Mouse (Mus musculus) thymus, postnatal 10 days (tissue): ENCODE data around the gene Pfn3.

Experiments used
- DNase-seq, 2 experiments: peaks; one replicate each; pipeline ENCODE4 v3.0.0; 2021; ENCODE audit warnings: low spot score in 2 of 2

The Pfn3 gene

GRCm38 (mm10) chr13:55398088-55398487 lies 16.9 kb downstream of the Pfn3 start, which contains the start of gene Slc34a1:
Slc34a1 (plus strand) TSS chr13:55398187.
- DNase-seq = no peak

GRCm38 (mm10) chr13:55392933-55393332 lies 22.1 kb downstream of the Pfn3 start:
- peak in 1 of 2 experiments; percentile 60 for DNase-seq

GRCm38 (mm10) chr13:55391626-55392029 lies 23.4 kb downstream of the Pfn3 start:
- DNase-seq = no peak

- no peak for DNase-seq
These were observed 24.4 kb downstream of the Pfn3 start for GRCm38 (mm10) chr13:55390644-55391043.

GRCm38 (mm10) chr13:55381790-55382189 lies 33.2 kb downstream of the Pfn3 start:
- DNase-seq = no peak

- no peak for DNase-seq
These were observed 36.0 kb downstream of the Pfn3 start for GRCm38 (mm10) chr13:55378907-55379580.

GRCm38 (mm10) chr13:55375877-55376276 lies 39.2 kb downstream of the Pfn3 start:
- no peak for DNase-seq

- DNase-seq = peak; percentile 74 to 76
These were observed 40.7 kb downstream of the Pfn3 start for GRCm38 (mm10) chr13:55374206-55374924.

- no peak for DNase-seq
These were observed 43.3 kb downstream of the Pfn3 start for GRCm38 (mm10) chr13:55371740-55372139.

- peak in 1 of 2 experiments; percentile 15 for DNase-seq
These were observed 43.9 kb downstream of the Pfn3 start for GRCm38 (mm10) chr13:55371007-55371681.

- no peak for DNase-seq
These were observed 44.8 kb downstream of the Pfn3 start for GRCm38 (mm10) chr13:55370234-55370633.

- peak; percentile 81 to 86 for DNase-seq
These were observed 45.4 kb downstream of the Pfn3 start, which contains the start of gene Rgs14 for GRCm38 (mm10) chr13:55369531-55370114. Rgs14 (plus strand) TSS chr13:55369732.

- peak in 1 of 2 experiments; percentile 35 for DNase-seq
These were observed 46.6 kb downstream of the Pfn3 start for GRCm38 (mm10) chr13:55368401-55368800.
